Mouse (Mus musculus) hindbrain, embryonic 16.5 days (tissue): ENCODE measurements around the gene Tlr4. TPM values are rescaled to one million over a fixed set of nuclear protein-coding genes. Genes with fewer than 3 reads are reported as not detected.

Experiments used
- ATAC-seq: fragments of 200-750 bp; cut with Nextera tagmentation; 2 replicates; pipeline ENCODE4 v1.8.0; 2017; ENCODE audit warnings: moderate TSS enrichment, moderate library complexity
- H3K27ac ChIP-seq: fragments of 300-500 bp; sonication (generic); 2 replicates; pipeline ENCODE4 v1.5.1; 2014; ENCODE audit warnings: low read depth, mild to moderate bottlenecking, control low read depth, low read length, moderate library complexity
- H3K27me3 ChIP-seq: fragments of 300-500 bp; sonication (generic); replicated peaks from 2 replicates; pipeline ENCODE4 v1.6.1; 2014; ENCODE audit warnings: low read length; ENCODE audit not compliant: control insufficient read depth, insufficient read depth
- H3K36me3 ChIP-seq: fragments of 300-500 bp; sonication (generic); 2 replicates; pipeline ENCODE4 v1.6.1; 2014; ENCODE audit warnings: mild to moderate bottlenecking, low read length, moderate library complexity, mixed read lengths; ENCODE audit not compliant: control insufficient read depth, insufficient read depth
- H3K4me1 ChIP-seq: fragments of 300-500 bp; sonication (generic); 2 replicates; pipeline ENCODE4 v1.6.1; 2014; ENCODE audit warnings: low read depth, low read length; ENCODE audit not compliant: control insufficient read depth, insufficient read depth
- H3K4me2 ChIP-seq: fragments of 300-500 bp; sonication (generic); 2 replicates; pipeline ENCODE4 v1.6.1; 2014; ENCODE audit warnings: mild to moderate bottlenecking, low read length, control low read depth, moderate library complexity
- H3K4me3 ChIP-seq: fragments of 300-500 bp; sonication (generic); 2 replicates; pipeline ENCODE4 v1.5.1; 2014; ENCODE audit warnings: mild to moderate bottlenecking, low read length, control low read depth, moderate library complexity
- H3K9ac ChIP-seq: fragments of 300-500 bp; sonication (generic); 2 replicates; pipeline ENCODE4 v1.6.1; 2014; ENCODE audit warnings: low read depth, mild to moderate bottlenecking, control low read depth, low read length, moderate library complexity
- H3K9me3 ChIP-seq: fragments of 300-500 bp; sonication (generic); 2 replicates; pipeline ENCODE4 v1.6.1; 2014; ENCODE audit warnings: mild to moderate bottlenecking, low read length, moderate library complexity; ENCODE audit not compliant: control insufficient read depth
- WGBS: fragments of 180-500 bp; shearing (Covaris S2); extraction: QIAGEN DNeasy Blood & Tissue Kit; methylation state at CpG from one replicate; pipeline ENCODE4 v1.1.7; 2014; 5-methylcytosine and 5-hydroxymethylcytosine counted together
- polyA plus RNA-seq: library from polyadenylated mRNA; unstranded; fragments of >200 nt; fragmentation: Nextera tagmentation; extraction: Ambion mirVana; gene quantifications from 2 replicates; pipeline ENCODE4 v1.2.1, GENCODE M21; 2015

Gene Tlr4
- polyA plus RNA-seq, 1 experiment from 2014 or later = 0.66 TPM

DNA sequence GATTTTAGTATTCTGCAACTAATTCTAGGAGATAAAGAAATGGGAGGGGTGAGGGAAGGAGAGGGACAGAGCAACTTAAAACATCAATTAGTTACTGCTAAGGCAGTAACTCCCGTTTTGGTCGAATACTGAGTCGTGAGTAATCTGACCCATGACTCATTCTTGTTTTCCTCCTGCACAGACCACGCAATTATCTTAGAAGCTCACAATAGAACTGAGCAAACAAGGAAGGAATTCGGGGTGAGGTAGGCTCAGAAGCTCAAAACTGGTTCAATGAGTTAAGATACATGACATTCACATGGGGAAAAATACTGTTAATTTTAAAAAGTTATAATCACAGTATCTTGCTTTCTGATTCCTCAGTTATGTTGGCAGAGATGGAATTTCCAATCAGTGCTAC, 1.3 kb downstream of the Tlr4 start:
- ATAC-seq = no peak
- Histone ChIP-seq H3K4me3 (no peak overlapping the region), H3K27me3 (no peaks in the 10 kb centered on the region), H3K9me3 (no peaks in the 10 kb centered on the region), H3K4me1 (no peaks in the 10 kb centered on the region), H3K36me3 (no peaks in the 10 kb centered on the region), H3K4me2 (no peak overlapping the region), H3K9ac (no peak overlapping the region), H3K27ac (no peak overlapping the region)
- 56% methylated on average over 5 of the region's 5 CpGs for WGBS

DNA sequence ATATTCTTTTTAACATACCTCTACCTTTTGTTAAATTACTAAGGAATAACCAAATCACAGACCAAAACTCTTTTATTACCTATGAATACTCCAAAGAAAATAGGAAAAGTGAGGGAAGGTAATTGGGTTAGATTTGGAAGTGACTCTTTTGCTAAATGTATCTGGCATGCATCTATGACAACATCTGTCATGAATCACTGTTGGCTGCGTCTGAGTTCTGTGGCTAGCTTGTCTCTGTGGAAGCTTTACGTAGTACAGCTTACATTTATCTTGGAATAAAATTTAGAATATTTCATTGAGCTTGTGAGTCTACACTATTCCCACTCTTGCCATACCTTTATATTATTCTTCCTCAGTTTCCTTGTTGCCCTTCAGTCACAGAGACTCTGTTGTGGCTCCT, 10.7 kb downstream of the Tlr4 start:
- Histone ChIP-seq H3K27me3 (no peaks in the 10 kb centered on the region), H3K27ac (no peak overlapping the region), H3K9ac (no peak overlapping the region), H3K4me3 (no peak overlapping the region), H3K9me3 (no peaks in the 10 kb centered on the region), H3K4me2 (no peak overlapping the region), H3K36me3 (no peaks in the 10 kb centered on the region), H3K4me1 (no peaks in the 10 kb centered on the region)
- 91% methylated on average over 2 of the region's 2 CpGs for whole genome bisulfite sequencing
- ATAC-seq = no peak

DNA sequence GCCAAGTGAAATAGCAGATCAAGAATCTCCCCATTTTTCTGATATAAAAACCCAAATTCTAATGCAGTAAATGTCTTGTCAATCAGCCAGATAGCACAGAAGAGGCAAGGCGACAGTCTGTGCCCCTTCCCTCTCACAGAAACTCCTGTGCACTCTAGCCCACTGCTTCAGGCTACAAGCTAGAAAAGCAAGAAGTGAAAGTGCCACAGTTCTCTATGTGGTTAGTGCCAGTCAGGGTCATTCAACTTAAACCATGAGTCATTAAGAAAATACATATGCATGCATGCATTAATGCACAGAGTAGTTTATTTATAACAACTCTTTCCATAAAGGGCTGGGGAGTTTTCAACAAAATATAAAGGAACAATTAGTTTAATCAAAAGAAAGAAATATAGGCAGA, 15.9 kb downstream of the Tlr4 start:
- H3K27ac ChIP-seq = no peak overlapping the region
- no peak overlapping the region for H3K9ac ChIP-seq
- H3K4me3 ChIP-seq = no peak overlapping the region
- WGBS = 76% methylated on average over 1 of the region's 1 CpGs
- no peak for ATAC-seq
- H3K27me3 ChIP-seq = no peaks in the 10 kb centered on the region
- H3K36me3 ChIP-seq = no peaks in the 10 kb centered on the region
- H3K9me3 ChIP-seq = no peaks in the 10 kb centered on the region
- H3K4me2 ChIP-seq = no peak overlapping the region
- no peaks in the 10 kb centered on the region for H3K4me1 ChIP-seq

DNA sequence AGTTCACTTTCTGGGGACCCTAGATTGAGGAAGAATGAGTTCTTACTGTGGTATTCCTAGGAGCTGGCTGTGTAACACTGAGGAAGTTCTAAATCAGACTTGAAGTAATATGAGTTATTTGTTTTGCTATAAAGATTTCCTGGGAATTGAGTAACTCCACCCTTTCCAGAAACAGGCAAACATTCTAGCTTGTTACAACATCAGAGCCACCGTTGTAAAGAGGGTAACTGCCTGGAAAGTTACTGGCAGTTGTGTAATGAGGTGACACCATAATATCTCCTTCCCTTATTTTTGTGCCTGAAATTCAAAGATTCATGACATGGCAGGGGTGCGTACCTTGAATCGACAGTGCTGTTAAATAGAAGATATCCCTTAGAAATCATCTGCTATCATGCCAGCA, 24.6 kb downstream of the Tlr4 start:
- no peak for ATAC-seq
- 88% methylated on average over 3 of the region's 3 CpGs for WGBS
- Histone ChIP-seq H3K9ac (no peak overlapping the region), H3K36me3 (no peaks in the 10 kb centered on the region), H3K4me2 (no peak overlapping the region), H3K4me1 (no peaks in the 10 kb centered on the region), H3K27ac (no peak overlapping the region), H3K27me3 (no peaks in the 10 kb centered on the region), H3K9me3 (no peaks in the 10 kb centered on the region), H3K4me3 (no peak overlapping the region)

DNA sequence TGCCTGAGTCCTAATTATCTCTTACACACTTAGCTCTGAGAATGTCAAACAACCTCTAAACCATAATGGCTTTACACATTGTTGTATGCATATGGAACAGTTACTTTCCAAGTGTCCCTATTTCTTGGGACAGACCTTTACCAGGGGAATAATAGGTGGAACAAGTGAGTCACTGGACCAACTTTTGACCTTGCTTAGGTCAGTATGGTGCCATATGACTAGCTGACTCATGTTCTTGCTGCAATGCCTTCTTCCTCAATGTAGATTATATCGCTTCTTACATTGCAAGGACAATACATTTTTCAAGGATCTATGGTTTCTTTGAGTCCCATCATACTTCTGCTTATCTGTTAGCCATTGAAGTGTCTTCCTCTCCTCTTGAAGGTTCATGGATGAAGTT, 29.6 kb downstream of the Tlr4 start:
- no peaks in the 10 kb centered on the region for H3K4me1 ChIP-seq
- H3K4me3 ChIP-seq = no peak overlapping the region
- no peaks in the 10 kb centered on the region for H3K9me3 ChIP-seq
- ATAC-seq = no peak
- WGBS = 91% methylated on average over 1 of the region's 1 CpGs
- no peak overlapping the region for H3K9ac ChIP-seq
- no peak overlapping the region for H3K4me2 ChIP-seq
- no peak overlapping the region for H3K27ac ChIP-seq
- no peaks in the 10 kb centered on the region for H3K27me3 ChIP-seq
- no peaks in the 10 kb centered on the region for H3K36me3 ChIP-seq

DNA sequence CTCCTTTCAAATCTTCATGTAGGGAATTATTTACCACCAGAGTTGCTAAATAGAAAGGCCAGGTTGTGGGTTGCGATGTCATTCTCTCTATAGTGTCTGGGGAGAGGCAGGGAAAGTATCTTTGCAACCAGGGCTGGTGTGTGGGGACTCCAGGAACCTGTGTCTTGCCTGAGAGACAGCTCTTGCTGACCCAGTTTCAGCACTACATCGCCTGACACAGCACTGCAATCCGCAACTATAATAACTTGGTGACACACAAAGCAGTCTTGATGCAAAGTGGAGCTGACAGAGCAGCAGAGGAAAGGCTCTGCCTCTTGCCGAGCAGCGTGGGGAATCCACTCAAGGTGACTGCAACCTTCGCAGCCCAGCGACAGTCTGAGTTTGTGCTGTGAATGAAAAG, 42.5 kb downstream of the Tlr4 start:
- H3K4me2 ChIP-seq = no peak overlapping the region
- H3K9me3 ChIP-seq = no peaks in the 10 kb centered on the region
- 50% methylated on average over 7 of the region's 7 CpGs for WGBS
- peak; percentile 73 for ATAC-seq
- no peaks in the 10 kb centered on the region for H3K4me1 ChIP-seq
- no peak overlapping the region for H3K9ac ChIP-seq
- no peak overlapping the region for H3K4me3 ChIP-seq
- H3K36me3 ChIP-seq = no peaks in the 10 kb centered on the region
- H3K27me3 ChIP-seq = no peaks in the 10 kb centered on the region
- peak overlapping the region; percentile 39 for H3K27ac ChIP-seq

DNA sequence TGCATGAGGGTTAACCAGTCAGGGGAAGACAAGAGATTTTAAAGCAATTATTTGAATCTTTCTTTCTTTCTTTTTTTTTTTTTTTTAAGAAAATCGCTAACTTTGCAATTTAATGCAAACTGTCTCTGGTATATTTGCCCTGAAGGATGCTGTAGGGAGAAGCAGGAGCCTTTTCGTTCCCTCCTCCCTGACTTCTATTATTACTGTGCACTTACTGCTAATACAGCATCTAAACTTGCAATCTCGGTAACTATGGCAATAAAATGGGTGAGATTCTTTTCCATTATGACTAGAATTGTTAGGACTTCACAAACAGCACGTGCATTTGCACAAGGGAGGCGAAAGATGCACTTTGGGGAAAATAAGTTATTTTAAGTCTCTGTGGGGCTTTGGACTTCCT, 44.6 kb downstream of the Tlr4 start:
- Histone ChIP-seq H3K9me3 (no peaks in the 10 kb centered on the region), H3K4me1 (no peaks in the 10 kb centered on the region), H3K9ac (no peak overlapping the region), H3K4me3 (no peak overlapping the region), H3K27me3 (no peaks in the 10 kb centered on the region), H3K36me3 (no peaks in the 10 kb centered on the region), H3K27ac (no peak overlapping the region), H3K4me2 (no peak overlapping the region)
- WGBS = 70% methylated on average over 5 of the region's 5 CpGs
- ATAC-seq = no peak

DNA sequence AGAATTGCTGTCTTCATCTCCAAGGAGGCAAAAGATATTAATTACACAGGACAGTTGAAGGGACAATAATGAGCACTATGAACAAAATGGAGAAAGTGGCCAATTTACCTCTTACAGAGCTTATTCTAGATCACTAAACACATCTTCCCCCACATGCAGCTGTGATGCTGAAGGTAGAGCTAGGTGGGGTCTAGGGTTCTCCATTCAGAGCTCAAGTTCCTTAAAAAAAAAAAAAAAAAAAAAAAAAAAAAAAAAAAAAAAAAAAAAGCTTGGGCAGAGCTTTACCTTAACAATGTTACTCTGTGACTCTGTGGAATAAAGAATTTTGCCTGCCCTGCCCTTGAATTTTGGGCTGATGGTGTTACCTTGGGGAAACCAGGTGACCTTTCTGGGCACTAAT, 46.0 kb downstream of the Tlr4 start:
- ATAC-seq = no peak
- Histone ChIP-seq H3K4me2 (no peak overlapping the region), H3K27me3 (no peaks in the 10 kb centered on the region), H3K9me3 (no peaks in the 10 kb centered on the region), H3K4me1 (no peaks in the 10 kb centered on the region), H3K27ac (no peak overlapping the region), H3K36me3 (no peaks in the 10 kb centered on the region), H3K9ac (no peak overlapping the region), H3K4me3 (no peak overlapping the region)

DNA sequence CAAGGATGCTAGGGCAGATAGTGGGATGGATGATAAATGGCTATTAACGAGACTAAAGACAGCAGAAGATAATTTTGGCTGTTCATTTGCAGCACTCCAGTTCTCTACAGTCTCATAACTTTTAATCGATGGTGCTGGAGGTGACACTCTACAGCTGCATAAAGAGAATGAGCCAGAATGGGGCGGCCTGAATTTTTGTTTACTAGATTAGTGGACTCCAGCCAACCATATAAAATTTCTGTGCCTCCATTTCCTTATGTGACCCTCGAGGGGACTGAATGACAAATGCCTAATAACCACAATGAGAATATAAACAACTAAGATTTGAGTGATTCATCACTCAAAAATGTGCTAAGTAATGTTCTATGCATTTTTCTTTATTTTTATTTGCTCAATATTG, 48.4 kb downstream of the Tlr4 start:
- ATAC-seq = no peak
- no peak overlapping the region for H3K4me3 ChIP-seq
- WGBS = 69% methylated on average over 4 of the region's 4 CpGs
- H3K36me3 ChIP-seq = no peaks in the 10 kb centered on the region
- no peaks in the 10 kb centered on the region for H3K9me3 ChIP-seq
- H3K4me2 ChIP-seq = no peak overlapping the region
- no peak overlapping the region for H3K9ac ChIP-seq
- H3K4me1 ChIP-seq = no peaks in the 10 kb centered on the region
- H3K27me3 ChIP-seq = no peaks in the 10 kb centered on the region
- H3K27ac ChIP-seq = no peak overlapping the region

DNA sequence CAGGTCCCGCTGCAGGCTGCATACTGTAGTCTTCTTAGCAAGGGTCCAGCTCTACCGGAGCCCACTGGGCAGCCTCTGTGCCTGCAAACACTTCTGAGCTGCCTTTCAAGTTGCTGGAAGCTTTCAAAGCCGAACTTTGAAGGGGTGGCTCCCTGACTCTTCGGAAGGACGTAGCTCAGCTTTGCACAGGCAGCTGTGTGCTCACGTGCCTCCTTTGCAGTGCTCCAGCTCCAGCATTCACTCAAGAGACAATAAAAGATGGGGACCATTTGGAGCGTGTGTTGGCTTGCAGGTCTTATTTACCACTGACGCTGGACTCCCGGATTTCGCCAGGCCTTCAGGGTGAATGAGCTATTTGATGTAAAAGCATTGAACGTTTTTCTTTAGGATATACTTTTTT, 50.2 kb downstream of the Tlr4 start:
- H3K4me1 ChIP-seq = no peaks in the 10 kb centered on the region
- WGBS = 71% methylated on average over 11 of the region's 11 CpGs
- H3K27me3 ChIP-seq = no peaks in the 10 kb centered on the region
- no peak overlapping the region for H3K4me2 ChIP-seq
- no peaks in the 10 kb centered on the region for H3K9me3 ChIP-seq
- H3K9ac ChIP-seq = no peak overlapping the region
- H3K27ac ChIP-seq = no peak overlapping the region
- H3K4me3 ChIP-seq = no peak overlapping the region
- no peak for ATAC-seq
- no peaks in the 10 kb centered on the region for H3K36me3 ChIP-seq
